Mouse (Mus musculus) lung, embryonic 14.5 days (tissue): ENCODE results near the gene Cyp2c40. TPM values are rescaled to one million over a fixed set of nuclear protein-coding genes. Genes with fewer than 3 reads are reported as not detected.
"Not testable (repeated sequence)": the region's sequence is repeated elsewhere in the genome, so short reads cannot be mapped to it uniquely, and the experiment has no call there.

Experiments
- ATAC-seq: fragments of 200-750 bp; cut with Nextera tagmentation; 2 replicates; pipeline ENCODE4 v1.8.0; 2017; ENCODE audit warnings: mild to moderate bottlenecking, moderate TSS enrichment, moderate library complexity; ENCODE audit not compliant: insufficient read depth
- DNase-seq: peaks from one replicate; pipeline ENCODE4 v3.0.0-alpha.2; 2015
- H3K27ac ChIP-seq: fragments of 300-500 bp; sonication (generic); 2 replicates; pipeline ENCODE4 v1.5.1; 2014; ENCODE audit warnings: low read depth, mild to moderate bottlenecking, moderate library complexity
- H3K27me3 ChIP-seq: fragments of 300-500 bp; sonication (generic); 2 replicates; pipeline ENCODE4 v1.6.1; 2014; ENCODE audit warnings: low read length, control low read depth; ENCODE audit not compliant: insufficient read depth
- H3K36me3 ChIP-seq: fragments of 300-500 bp; sonication (generic); 2 replicates; pipeline ENCODE4 v1.6.1; 2014; ENCODE audit warnings: control low read depth; ENCODE audit not compliant: insufficient read depth
- H3K4me1 ChIP-seq: fragments of 300-500 bp; sonication (generic); 2 replicates; pipeline ENCODE4 v1.6.1; 2014; ENCODE audit warnings: antibody characterized with exemption, control low read depth; ENCODE audit not compliant: insufficient read depth
- H3K4me2 ChIP-seq: fragments of 300-500 bp; sonication (generic); 2 replicates; pipeline ENCODE4 v1.6.1; 2014; ENCODE audit warnings: mild to moderate bottlenecking
- H3K4me3 ChIP-seq: fragments of 300-500 bp; sonication (generic); 2 replicates; pipeline ENCODE4 v1.5.1; 2014; ENCODE audit warnings: low read depth, low read length
- H3K9ac ChIP-seq: fragments of 300-500 bp; sonication (generic); 2 replicates; pipeline ENCODE4 v1.6.1; 2014
- H3K9me3 ChIP-seq: fragments of 300-500 bp; sonication (generic); 2 replicates; pipeline ENCODE4 v1.6.1; 2016; ENCODE audit warnings: low read depth, low read length, control low read depth
- CTCF ChIP-seq: IDR thresholded peaks from 2 replicates; pipeline ENCODE4 v1.5.1; 2016; ENCODE audit warnings: antibody characterized with exemption, low read depth
- WGBS: fragments of 180-500 bp; shearing (Covaris S2); extraction: QIAGEN DNeasy Blood & Tissue Kit; methylation state at CpG from one replicate; pipeline ENCODE4 v1.1.7; 2014; 5-methylcytosine and 5-hydroxymethylcytosine counted together
- polyA plus RNA-seq: library from polyadenylated mRNA; unstranded; fragments of >200 nt; fragmentation: Nextera tagmentation; extraction: Ambion mirVana; gene quantifications from 2 replicates; pipeline ENCODE4 v1.2.1, GENCODE M21; 2014

Gene Cyp2c40
- polyA plus RNA-seq = not detected in 2 replicates

DNA sequence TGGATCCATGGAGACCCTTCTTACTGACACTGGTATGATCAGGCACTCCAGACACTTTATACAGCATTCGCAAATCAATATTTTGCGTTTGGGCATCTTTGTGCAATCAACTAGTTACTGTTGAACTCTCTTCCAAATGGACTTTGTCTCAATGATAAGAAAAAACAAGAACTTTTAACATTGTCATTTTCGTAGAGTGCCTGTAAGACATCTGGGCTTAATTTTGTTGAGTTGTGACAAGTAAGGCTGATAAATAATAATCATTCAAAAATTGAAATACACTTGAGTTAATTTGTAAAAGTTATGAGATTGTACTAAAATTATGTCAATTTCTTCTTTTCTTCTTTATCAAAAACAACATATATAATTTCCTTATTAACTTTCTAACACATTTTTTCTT, at the start of gene Cyp2c40:
Cyp2c40 (minus strand) TSS at position 101 of the 400 bp plus-strand sequence.
- not testable (repeated sequence) for H3K4me3 ChIP-seq, H3K36me3 ChIP-seq, ATAC-seq, H3K27me3 ChIP-seq, H3K4me1 ChIP-seq, H3K9ac ChIP-seq, H3K27ac ChIP-seq, H3K4me2 ChIP-seq, DNase-seq, H3K9me3 ChIP-seq
- WGBS = 89% methylated on average over 3 of the region's 3 CpGs

DNA sequence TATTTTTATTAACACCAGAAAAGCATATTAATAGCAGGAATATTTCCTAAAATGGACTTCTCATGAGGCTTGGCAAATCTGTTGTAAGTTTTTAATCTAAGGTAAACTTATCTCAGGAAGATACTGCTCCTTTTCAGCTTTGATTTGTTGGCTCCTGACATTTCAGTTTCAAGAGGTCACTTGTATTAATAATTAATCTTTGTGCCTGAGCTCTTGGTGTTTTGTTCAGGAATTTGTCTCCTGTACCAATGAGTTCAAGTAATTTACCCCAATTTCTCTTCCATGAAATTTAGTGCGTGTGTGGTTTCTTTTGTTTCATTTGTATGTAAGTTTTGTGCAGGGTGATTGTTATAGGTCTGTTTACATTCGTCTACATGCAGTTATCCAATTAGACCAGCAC, 8.3 kb upstream of the Cyp2c40 start:
- 70% methylated on average over 2 of the region's 2 CpGs for WGBS
- not testable (repeated sequence) for H3K9ac ChIP-seq, H3K27ac ChIP-seq, H3K36me3 ChIP-seq, H3K4me1 ChIP-seq, H3K4me3 ChIP-seq, H3K4me2 ChIP-seq, H3K9me3 ChIP-seq, H3K27me3 ChIP-seq, ATAC-seq, DNase-seq

GRCm38 (mm10) chr19:39816400-39816799, 3.8 kb upstream of the Cyp2c40 start:
- not testable (repeated sequence) for H3K27ac ChIP-seq, H3K4me1 ChIP-seq, H3K27me3 ChIP-seq, ATAC-seq, H3K9me3 ChIP-seq, H3K4me3 ChIP-seq, H3K36me3 ChIP-seq, H3K4me2 ChIP-seq, DNase-seq, H3K9ac ChIP-seq
- 78% methylated on average over 1 of the region's 1 CpGs for WGBS

DNA sequence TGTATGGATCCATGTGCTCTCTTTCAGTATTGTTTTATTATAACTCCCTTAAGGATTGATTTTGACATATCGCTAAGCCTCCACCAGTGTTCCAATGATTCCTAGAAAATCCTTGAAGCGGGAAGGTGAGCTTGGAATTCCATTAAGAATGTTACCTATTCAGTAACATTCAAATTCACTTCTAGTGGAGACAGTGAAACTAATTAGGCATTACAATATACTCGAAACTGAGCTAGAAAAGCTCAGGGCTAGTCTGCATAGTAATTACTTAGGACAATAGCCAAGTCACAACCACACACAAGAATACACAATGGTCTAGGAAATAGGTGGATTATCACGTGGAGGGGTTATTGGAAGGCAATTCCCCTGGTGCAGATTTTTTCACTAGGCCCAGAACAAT, 3.4 kb upstream of the Cyp2c40 start:
- H3K4me3 ChIP-seq, ATAC-seq, DNase-seq, H3K27ac ChIP-seq, H3K9me3 ChIP-seq, H3K36me3 ChIP-seq, H3K27me3 ChIP-seq, H3K4me2 ChIP-seq, H3K9ac ChIP-seq, H3K4me1 ChIP-seq: not testable (repeated sequence)
- 70% methylated on average over 4 of the region's 4 CpGs for WGBS

GRCm38 (mm10) chr19:39785458-39785857, 27.2 kb downstream of the Cyp2c40 start:
- H3K4me2 ChIP-seq, H3K9me3 ChIP-seq, H3K4me3 ChIP-seq, H3K27ac ChIP-seq, H3K9ac ChIP-seq, H3K4me1 ChIP-seq, H3K36me3 ChIP-seq, DNase-seq, ATAC-seq, H3K27me3 ChIP-seq: not testable (repeated sequence)
- WGBS = 72% methylated on average over 2 of the region's 2 CpGs

DNA sequence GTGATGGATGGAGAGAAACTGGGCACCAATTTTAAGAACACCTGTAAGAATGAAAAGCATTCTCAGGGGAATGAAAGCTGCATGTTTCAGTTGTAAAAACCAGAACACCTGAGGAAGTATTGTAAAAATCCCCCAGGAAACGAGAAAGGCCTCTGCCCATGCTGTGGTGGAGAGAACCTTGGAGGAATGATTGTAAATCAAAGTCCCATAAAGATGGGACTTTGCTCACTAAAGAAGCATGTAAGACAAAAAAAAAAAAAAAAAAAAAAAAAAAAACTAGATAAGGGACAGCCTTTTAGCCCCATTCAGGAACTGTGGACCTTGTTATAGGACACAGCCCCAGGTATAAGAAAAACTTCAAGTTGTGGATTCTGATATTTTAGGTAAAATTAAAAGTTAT, 67.3 kb downstream of the Cyp2c40 start:
- Histone ChIP-seq H3K9ac (no peak overlapping the region), H3K4me3 (no peak overlapping the region), H3K36me3 (no peaks in the 10 kb centered on the region), H3K4me1 (no peaks in the 10 kb centered on the region), H3K9me3 (no peaks in the 10 kb centered on the region; the same call in 1 of the 2 replicates), H3K27ac (no peak overlapping the region), H3K4me2 (no peak overlapping the region), H3K27me3 (no peaks in the 10 kb centered on the region)
- WGBS = 61% methylated on average over 1 of the region's 1 CpGs
- no peak for ATAC-seq
- TF ChIP-seq CTCF = no peak
- DNase-seq = no peak

- H3K9ac ChIP-seq, H3K36me3 ChIP-seq, DNase-seq, H3K4me1 ChIP-seq, H3K4me3 ChIP-seq, H3K27me3 ChIP-seq, ATAC-seq, H3K4me2 ChIP-seq, H3K27ac ChIP-seq, H3K9me3 ChIP-seq: not testable (repeated sequence)
- 74% methylated on average over 1 of the region's 1 CpGs for whole genome bisulfite sequencing
Observed at GRCm38 (mm10) chr19:39744361-39744760, 68.3 kb downstream of the Cyp2c40 start.

GRCm38 (mm10) chr19:39740920-39741319, 71.7 kb downstream of the Cyp2c40 start, which contains the start of gene Cyp2c68:
Gene Cyp2c68, minus strand, starts transcription at chr19:39741054.
- no peaks in the 10 kb centered on the region for H3K27me3 ChIP-seq
- no peak within 1 kb of the TSS for H3K9ac ChIP-seq
- H3K4me2 ChIP-seq = no peak within 1 kb of the TSS
- ATAC-seq (no peak), DNase-seq (no peak)
- no peak within 1 kb of the TSS for H3K27ac ChIP-seq
- no peak within 1 kb of the TSS for H3K4me3 ChIP-seq
- TF ChIP-seq CTCF = no peak
- no peaks in the 10 kb centered on the region for H3K4me1 ChIP-seq
- 78% methylated on average over 2 of the region's 2 CpGs for WGBS
- H3K9me3 ChIP-seq = no peaks in the 10 kb centered on the region; the same call in 1 of the 2 replicates
- H3K36me3 ChIP-seq = no peaks in the 10 kb centered on the region

Other genes starting within 250 kb of the Cyp2c40 start
- gene Cyp2c67, start 163.8 kb downstream of the Cyp2c40 start, polyA plus RNA-seq = not detected in 2 replicates
- not detected in 2 replicates for gene Cyp2c68, start 71.8 kb downstream of the Cyp2c40 start, polyA plus RNA-seq
- not detected in 2 replicates for gene Cyp2c69, start 74.0 kb upstream of the Cyp2c40 start, polyA plus RNA-seq
- not detected in 2 replicates for gene Cyp2c37, start 179.6 kb upstream of the Cyp2c40 start, polyA plus RNA-seq